Mouse (Mus musculus) forebrain, embryonic 11.5 days (tissue): ENCODE results near the gene Cpsf4l. TPM values are rescaled to one million over a fixed set of nuclear protein-coding genes. Genes with fewer than 3 reads are reported as not detected.
A peak's percentile ranks its signal among the peaks of the same experiment; 100 is the strongest.

ENCODE experiments used
- ATAC-seq: fragments of 200-750 bp; cut with Nextera tagmentation; replicated peaks from 2 replicates; pipeline ENCODE4 v1.8.0; 2017; ENCODE audit warnings: moderate TSS enrichment; ENCODE audit not compliant: low FRiP score
- DNase-seq: peaks from one replicate; pipeline ENCODE4 v3.0.0-alpha.2; 2017; ENCODE audit warnings: low spot score
- H3K27ac ChIP-seq: fragments of 300-500 bp; sonication (generic); 2 replicates; pipeline ENCODE4 v1.5.1; 2014; ENCODE audit warnings: low read depth, low read length
- H3K27me3 ChIP-seq: fragments of 300-500 bp; sonication (generic); 2 replicates; pipeline ENCODE4 v1.6.1; 2014; ENCODE audit warnings: mild to moderate bottlenecking, low read length, mixed read lengths; ENCODE audit not compliant: control insufficient read depth, insufficient read depth
- H3K36me3 ChIP-seq: fragments of 300-500 bp; sonication (generic); 2 replicates; pipeline ENCODE4 v1.6.1; 2014; ENCODE audit warnings: mild to moderate bottlenecking, low read length, moderate library complexity, mixed read lengths; ENCODE audit not compliant: control insufficient read depth, insufficient read depth
- H3K4me1 ChIP-seq: fragments of 300-500 bp; sonication (generic); replicated peaks from 2 replicates; pipeline ENCODE4 v1.6.1; 2014; ENCODE audit warnings: low read length, mixed read lengths; ENCODE audit not compliant: control insufficient read depth, insufficient read depth
- H3K4me2 ChIP-seq: fragments of 300-500 bp; sonication (generic); 2 replicates; pipeline ENCODE4 v1.6.1; 2014; ENCODE audit warnings: low read depth, mild to moderate bottlenecking, low read length, moderate library complexity, mixed read lengths; ENCODE audit not compliant: severe bottlenecking
- H3K4me3 ChIP-seq: fragments of 300-500 bp; sonication (generic); 2 replicates; pipeline ENCODE4 v1.5.1; 2014; ENCODE audit warnings: low read depth, low read length
- H3K9ac ChIP-seq: fragments of 300-500 bp; sonication (generic); 2 replicates; pipeline ENCODE4 v1.6.1; 2014; ENCODE audit warnings: low read length
- H3K9me3 ChIP-seq: fragments of 300-500 bp; sonication (generic); 2 replicates; pipeline ENCODE4 v1.6.1; 2016; ENCODE audit warnings: low read length, mixed read lengths; ENCODE audit not compliant: control insufficient read depth
- WGBS: fragments of 180-500 bp; shearing (Covaris S2); extraction: QIAGEN DNeasy Blood & Tissue Kit; methylation state at CpG from one replicate; pipeline ENCODE4 v1.1.7; 2014; 5-methylcytosine and 5-hydroxymethylcytosine counted together
- polyA plus RNA-seq: library from polyadenylated mRNA; unstranded; fragments of >200 nt; fragmentation: Nextera tagmentation; extraction: Ambion mirVana; gene quantifications from 2 replicates; pipeline ENCODE4 v1.2.1, GENCODE M21; 2014

The Cpsf4l gene
- polyA plus RNA-seq, 1 experiment from 2014 or later: 0.47 TPM

GRCm38 (mm10) chr11:113669711-113670110 is 40.1 kb downstream of the Cpsf4l start:
- no peak overlapping the region for H3K4me3 ChIP-seq
- no peak overlapping the region for H3K9ac ChIP-seq
- H3K27ac ChIP-seq: no peak overlapping the region
- peaks cover 3% of the 10 kb centered on the region; the same call in 1 of the 2 replicates for H3K36me3 ChIP-seq
- ATAC-seq (no peak), DNase-seq (no peak)
- H3K27me3 ChIP-seq: no peaks in the 10 kb centered on the region
- H3K4me1 ChIP-seq: no peaks in the 10 kb centered on the region
- H3K9me3 ChIP-seq: no peaks in the 10 kb centered on the region
- no peak overlapping the region for H3K4me2 ChIP-seq
- WGBS: 84% methylated on average over 4 of the region's 4 CpGs

- Histone ChIP-seq H3K9ac (no peak overlapping the region), H3K36me3 (peaks cover 3% of the 10 kb centered on the region; the same call in 1 of the 2 replicates), H3K4me3 (no peak overlapping the region), H3K27me3 (no peaks in the 10 kb centered on the region), H3K4me1 (no peaks in the 10 kb centered on the region), H3K9me3 (no peaks in the 10 kb centered on the region), H3K27ac (no peak overlapping the region), H3K4me2 (no peak overlapping the region)
- 95% methylated on average over 5 of the region's 5 CpGs for WGBS
- ATAC-seq (no peak), DNase-seq (no peak)
Observed at GRCm38 (mm10) chr11:113668857-113669256, 41.0 kb downstream of the Cpsf4l start.

GRCm38 (mm10) chr11:113667704-113668103 is 42.1 kb downstream of the Cpsf4l start:
- Histone ChIP-seq H3K9ac (no peak overlapping the region), H3K9me3 (no peaks in the 10 kb centered on the region), H3K27me3 (no peaks in the 10 kb centered on the region), H3K4me2 (no peak overlapping the region), H3K4me3 (no peak overlapping the region), H3K4me1 (no peaks in the 10 kb centered on the region), H3K36me3 (no peaks in the 10 kb centered on the region; the same call in 1 of the 2 replicates), H3K27ac (no peak overlapping the region)
- 89% methylated on average over 4 of the region's 4 CpGs for WGBS
- ATAC-seq (no peak), DNase-seq (peak; percentile 38)

- 92% methylated on average over 2 of the region's 2 CpGs for whole genome bisulfite sequencing
- Histone ChIP-seq H3K9me3 (no peaks in the 10 kb centered on the region), H3K4me2 (no peak overlapping the region), H3K27ac (no peak overlapping the region), H3K27me3 (no peaks in the 10 kb centered on the region), H3K36me3 (no peaks in the 10 kb centered on the region; the same call in 1 of the 2 replicates), H3K9ac (no peak overlapping the region), H3K4me3 (no peak overlapping the region), H3K4me1 (no peaks in the 10 kb centered on the region)
- DNase-seq: no peak
- no peak for ATAC-seq
Observed at GRCm38 (mm10) chr11:113667122-113667521, 42.7 kb downstream of the Cpsf4l start.

GRCm38 (mm10) chr11:113666648-113667047 is 43.2 kb downstream of the Cpsf4l start:
- 70% methylated on average over 10 of the region's 10 CpGs for WGBS

GRCm38 (mm10) chr11:113666205-113666604 is 43.6 kb downstream of the Cpsf4l start:
- H3K27me3 ChIP-seq: no peaks in the 10 kb centered on the region
- H3K4me2 ChIP-seq: no peak overlapping the region
- DNase-seq: no peak
- no peaks in the 10 kb centered on the region for H3K4me1 ChIP-seq
- H3K36me3 ChIP-seq: peaks cover under 1% of the 10 kb centered on the region; the same call in 1 of the 2 replicates
- no peak overlapping the region for H3K9ac ChIP-seq
- H3K9me3 ChIP-seq: no peaks in the 10 kb centered on the region
- H3K27ac ChIP-seq: no peak overlapping the region
- no peak overlapping the region for H3K4me3 ChIP-seq
- no peak for ATAC-seq
- WGBS: 90% methylated on average over 6 of the region's 6 CpGs

More at GRCm38 (mm10) chr11:113666648-113667047, 43.2 kb downstream of the Cpsf4l start:
- H3K27ac ChIP-seq: no peak overlapping the region
- no peaks in the 10 kb centered on the region for H3K9me3 ChIP-seq
- H3K4me1 ChIP-seq: no peaks in the 10 kb centered on the region
- no peak overlapping the region for H3K4me3 ChIP-seq
- no peaks in the 10 kb centered on the region for H3K27me3 ChIP-seq
- H3K36me3 ChIP-seq: no peaks in the 10 kb centered on the region; the same call in 1 of the 2 replicates
- ATAC-seq: no peak
- no peak for DNase-seq
- H3K9ac ChIP-seq: no peak overlapping the region
- H3K4me2 ChIP-seq: no peak overlapping the region

GRCm38 (mm10) chr11:113664279-113664678 is 45.5 kb downstream of the Cpsf4l start:
- DNase-seq (no peak), ATAC-seq (no peak)
- H3K9ac ChIP-seq: no peak overlapping the region
- no peak overlapping the region for H3K27ac ChIP-seq
- H3K4me2 ChIP-seq: no peak overlapping the region
- H3K36me3 ChIP-seq: peaks cover 6% of the 10 kb centered on the region
- 78% methylated on average over 2 of the region's 2 CpGs for WGBS
- no peaks in the 10 kb centered on the region for H3K4me1 ChIP-seq
- H3K9me3 ChIP-seq: no peaks in the 10 kb centered on the region
- no peak overlapping the region for H3K4me3 ChIP-seq
- H3K27me3 ChIP-seq: no peaks in the 10 kb centered on the region

- Histone ChIP-seq H3K4me1 (no peaks in the 10 kb centered on the region), H3K4me3 (no peak overlapping the region), H3K27me3 (no peaks in the 10 kb centered on the region), H3K9me3 (no peaks in the 10 kb centered on the region), H3K4me2 (no peak overlapping the region), H3K27ac (no peak overlapping the region), H3K36me3 (peaks cover 10% of the 10 kb centered on the region), H3K9ac (no peak overlapping the region)
- ATAC-seq: no peak
- WGBS: 95% methylated on average over 18 of the region's 18 CpGs
- peak; percentile 46 for DNase-seq
Observed at GRCm38 (mm10) chr11:113661835-113662351, 47.9 kb downstream of the Cpsf4l start.

- WGBS: 95% methylated on average over 11 of the region's 11 CpGs
- Histone ChIP-seq H3K27me3 (no peaks in the 10 kb centered on the region), H3K36me3 (peaks cover 17% of the 10 kb centered on the region)
Observed at GRCm38 (mm10) chr11:113660940-113661339, 48.9 kb downstream of the Cpsf4l start.

More at GRCm38 (mm10) chr11:113660940-113661339, 48.9 kb downstream of the Cpsf4l start:
- Histone ChIP-seq H3K4me1 (no peaks in the 10 kb centered on the region), H3K27ac (no peak overlapping the region), H3K4me2 (no peak overlapping the region), H3K9ac (no peak overlapping the region), H3K9me3 (no peaks in the 10 kb centered on the region), H3K4me3 (no peak overlapping the region)
- ATAC-seq (no peak), DNase-seq (no peak)
